Mouse (Mus musculus): ENCODE results near the gene Lpar3.
A peak's percentile ranks its signal among the peaks of the same experiment; 100 is the strongest.

Gene Lpar3

GRCm38 (mm10) chr3:146307886-146308285 is 87.1 kb downstream of the Lpar3 start:
- DNase-seq (ENCODE audit: inconsistent ontology term) = no peak

GRCm38 (mm10) chr3:146309586-146309985 is 88.8 kb downstream of the Lpar3 start:
- DNase-seq (ENCODE audit: inconsistent ontology term) = no peak

GRCm38 (mm10) chr3:146311121-146311538 is 90.4 kb downstream of the Lpar3 start:
- peak; percentile 81 for DNase-seq (ENCODE audit: inconsistent ontology term)

GRCm38 (mm10) chr3:146315414-146315813 is 94.7 kb downstream of the Lpar3 start:
- DNase-seq (ENCODE audit: inconsistent ontology term) = no peak

GRCm38 (mm10) chr3:146316293-146316692 is 95.5 kb downstream of the Lpar3 start:
- DNase-seq (ENCODE audit: inconsistent ontology term) = no peak

GRCm38 (mm10) chr3:146317366-146317765 is 96.6 kb downstream of the Lpar3 start:
- DNase-seq (ENCODE audit: inconsistent ontology term) = no peak

GRCm38 (mm10) chr3:146317911-146318310 is 97.1 kb downstream of the Lpar3 start:
- no peak for DNase-seq (ENCODE audit: inconsistent ontology term)

GRCm38 (mm10) chr3:146318520-146318938 is 97.8 kb downstream of the Lpar3 start:
- DNase-seq (ENCODE audit: inconsistent ontology term) = no peak

GRCm38 (mm10) chr3:146318987-146319386 is 98.2 kb downstream of the Lpar3 start:
- DNase-seq (ENCODE audit: inconsistent ontology term) = peak; percentile 63

- no peak for DNase-seq (ENCODE audit: inconsistent ontology term)
Measured at GRCm38 (mm10) chr3:146319503-146319902, 98.7 kb downstream of the Lpar3 start.

- no peak for DNase-seq (ENCODE audit: inconsistent ontology term)
Measured at GRCm38 (mm10) chr3:146324949-146325348, 104.2 kb downstream of the Lpar3 start.

GRCm38 (mm10) chr3:146326743-146327536 is 106.2 kb downstream of the Lpar3 start:
- no peak for DNase-seq (ENCODE audit: inconsistent ontology term)

GRCm38 (mm10) chr3:146327537-146328255 is 106.9 kb downstream of the Lpar3 start:
- peak; percentile 91 for DNase-seq (ENCODE audit: inconsistent ontology term)

- DNase-seq (ENCODE audit: inconsistent ontology term) = no peak
Measured at GRCm38 (mm10) chr3:146328749-146329148, 108.0 kb downstream of the Lpar3 start.

- DNase-seq (ENCODE audit: inconsistent ontology term) = no peak
Measured at GRCm38 (mm10) chr3:146331819-146332218, 111.1 kb downstream of the Lpar3 start.

- no peak for DNase-seq (ENCODE audit: inconsistent ontology term)
Measured at GRCm38 (mm10) chr3:146333270-146333669, 112.5 kb downstream of the Lpar3 start.

- peak; percentile 90 for DNase-seq (ENCODE audit: inconsistent ontology term)
Measured at GRCm38 (mm10) chr3:146334070-146334469, 113.3 kb downstream of the Lpar3 start.

Data from Muller cell, postnatal 12 days (primary cell).